Comparison of ENCODE assay signal across 8 mouse cellular contexts in the genomic region with DNA sequence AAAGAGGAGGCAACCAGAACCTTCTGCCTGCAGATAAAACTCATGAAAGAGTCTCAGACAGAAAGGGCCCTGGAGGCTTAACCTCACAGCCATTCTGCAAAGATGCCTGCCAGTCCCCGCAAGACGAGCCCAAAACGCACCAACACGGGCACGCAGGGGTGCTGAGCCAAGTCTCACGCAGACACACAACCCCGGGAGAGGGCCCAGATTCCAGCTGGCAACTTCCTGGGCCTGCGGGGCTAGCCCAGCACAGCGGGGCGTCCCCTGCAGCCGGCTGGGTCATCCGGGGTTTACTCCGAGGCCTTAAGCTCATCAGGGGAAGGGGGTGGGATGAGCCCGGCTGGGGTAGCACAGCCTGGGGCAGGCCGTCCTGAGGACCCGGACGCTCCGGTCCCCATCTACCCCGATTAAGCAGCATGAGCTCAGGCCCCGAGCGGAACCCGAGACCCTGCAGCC. TPM values are rescaled to one million over a fixed set of nuclear protein-coding genes. Genes with fewer than 3 reads are reported as not detected.
DNase-seq lines count a peak whose midpoint lies in the region; ATAC-seq lines count a peak whose summit lies in the region.

No protein-coding gene starts in this region.

- H3K4me2 ChIP-seq in forebrain, embryonic 11.5 days (ENCODE audit: low read depth, low read length, severe bottlenecking) = peak overlapping the region; percentile 67
- peak overlapping the region; percentile 85 for H3K4me2 ChIP-seq in limb, embryonic 13.5 days (replicated peaks)
- peak overlapping the region; percentile 92 for H3K4me2 ChIP-seq in midbrain, embryonic 15.5 days

- H3K9ac ChIP-seq in forebrain, embryonic 11.5 days (ENCODE audit: low read length) = peak overlapping the region; percentile 88
- peak overlapping the region; percentile 94 for H3K9ac ChIP-seq in limb, embryonic 13.5 days
- H3K9ac ChIP-seq in midbrain, embryonic 15.5 days = peak overlapping the region; percentile 89

- WGBS in forebrain, embryonic 11.5 days = 0% methylated on average over 22 of the region's 22 CpGs
- under 1% methylated on average over 22 of the region's 22 CpGs for WGBS in hindbrain, embryonic 10.5 days
- WGBS in limb, embryonic 13.5 days = under 1% methylated on average over 22 of the region's 22 CpGs
- WGBS in midbrain, embryonic 15.5 days = under 1% methylated on average over 19 of the region's 22 CpGs

- H3K27me3 ChIP-seq in forebrain, embryonic 11.5 days (ENCODE audit: control insufficient read depth, insufficient read depth, low read length) = no peaks in the 10 kb centered on the region
- no peaks in the 10 kb centered on the region for H3K27me3 ChIP-seq in hindbrain, embryonic 10.5 days (ENCODE audit: insufficient read depth, poor library complexity, severe bottlenecking)
- no peaks in the 10 kb centered on the region for H3K27me3 ChIP-seq in limb, embryonic 13.5 days
- no peaks in the 10 kb centered on the region for H3K27me3 ChIP-seq in midbrain, embryonic 15.5 days (replicated peaks)

- peak; percentile 58 for DNase-seq in ovary, postnatal 36 days (ENCODE audit: low spot score)
- no peak for DNase-seq in ovary, postnatal 10 days (ENCODE audit: low spot score)
- peak; percentile 63 for DNase-seq in brain, adult 2 months (ENCODE audit: low read depth, low spot score)
- DNase-seq in forebrain, embryonic 11.5 days (ENCODE audit: low spot score) = peak; percentile 81
- DNase-seq in hindbrain, embryonic 10.5 days (ENCODE audit: low spot score) = no peak
- peak; percentile 5 to 16 for DNase-seq in thymus, postnatal 10 days (ENCODE audit: low spot score in 2 of 2)

- ATAC-seq in forebrain, embryonic 11.5 days (replicated peaks; ENCODE audit: low FRiP score) = peak; percentile 80
- no peak; the same call in 1 of the 2 replicates for ATAC-seq in limb, embryonic 13.5 days (ENCODE audit: low FRiP score, low read depth)
- ATAC-seq in midbrain, embryonic 15.5 days (replicated peaks) = no peak; the same call in 1 of the 2 replicates

- peak overlapping the region; percentile 62 for H3K4me3 ChIP-seq in forebrain, embryonic 11.5 days (ENCODE audit: low read depth, low read length)
- H3K4me3 ChIP-seq in hindbrain, embryonic 10.5 days = peak overlapping the region; percentile 84
- H3K4me3 ChIP-seq in limb, embryonic 13.5 days = peak overlapping the region; percentile 91
- H3K4me3 ChIP-seq in midbrain, embryonic 15.5 days = peak overlapping the region; percentile 80

- peaks cover 7% of the 10 kb centered on the region; the same call in 1 of the 2 replicates for H3K4me1 ChIP-seq in forebrain, embryonic 11.5 days (replicated peaks; ENCODE audit: control insufficient read depth, insufficient read depth, low read length)
- peaks cover 50% of the 10 kb centered on the region for H3K4me1 ChIP-seq in hindbrain, embryonic 10.5 days (replicated peaks)
- H3K4me1 ChIP-seq in limb, embryonic 13.5 days = peaks cover 43% of the 10 kb centered on the region
- peaks cover 43% of the 10 kb centered on the region for H3K4me1 ChIP-seq in midbrain, embryonic 15.5 days

- H3K27ac ChIP-seq in forebrain, embryonic 11.5 days (ENCODE audit: low read depth, low read length) = peak overlapping the region; percentile 67
- H3K27ac ChIP-seq in hindbrain, embryonic 10.5 days = peak overlapping the region; percentile 98
- peak overlapping the region; percentile 94 for H3K27ac ChIP-seq in limb, embryonic 13.5 days
- peak overlapping the region; percentile 96 for H3K27ac ChIP-seq in midbrain, embryonic 15.5 days

- no peaks in the 10 kb centered on the region for H3K9me3 ChIP-seq in forebrain, embryonic 11.5 days (ENCODE audit: control insufficient read depth, low read length)
- no peaks in the 10 kb centered on the region for H3K9me3 ChIP-seq in hindbrain, embryonic 10.5 days
- no peaks in the 10 kb centered on the region for H3K9me3 ChIP-seq in limb, embryonic 13.5 days
- H3K9me3 ChIP-seq in midbrain, embryonic 15.5 days = no peaks in the 10 kb centered on the region

- no peaks in the 10 kb centered on the region for H3K36me3 ChIP-seq in forebrain, embryonic 11.5 days (ENCODE audit: control insufficient read depth, insufficient read depth, low read length)
- H3K36me3 ChIP-seq in hindbrain, embryonic 10.5 days = peaks cover 12% of the 10 kb centered on the region
- H3K36me3 ChIP-seq in limb, embryonic 13.5 days = peaks cover 12% of the 10 kb centered on the region
- no peaks in the 10 kb centered on the region; the same call in 1 of the 2 replicates for H3K36me3 ChIP-seq in midbrain, embryonic 15.5 days (replicated peaks)

RNA-seq across cellular contexts. Expression of a gene that starts 0.6 kb away (rescaled TPM):
- 25.7 and 28.7 TPM in 2 replicates for polyA plus RNA-seq in forebrain, embryonic 11.5 days (2014; fragmentation: Nextera tagmentation; extraction: Ambion mirVana)
- 14.8 and 16.9 TPM in 2 replicates for polyA plus RNA-seq in hindbrain, embryonic 10.5 days (2016; fragmentation: Nextera tagmentation; extraction: Ambion mirVana)
- 15.9 and 18.7 TPM in 2 replicates for polyA plus RNA-seq in limb, embryonic 13.5 days (2015; fragmentation: Nextera tagmentation; extraction: Ambion mirVana)
- 11.7 and 15.1 TPM in 2 replicates for polyA plus RNA-seq in midbrain, embryonic 15.5 days (2015; fragmentation: Nextera tagmentation; extraction: Ambion mirVana)

RNA-seq across cellular contexts. Expression of a gene that starts 10.4 kb away (rescaled TPM):
- not detected in 2 replicates for polyA plus RNA-seq in forebrain, embryonic 11.5 days (2014; fragmentation: Nextera tagmentation; extraction: Ambion mirVana)
- not detected in 2 replicates for polyA plus RNA-seq in hindbrain, embryonic 10.5 days (2016; fragmentation: Nextera tagmentation; extraction: Ambion mirVana)
- polyA plus RNA-seq in limb, embryonic 13.5 days (2015; fragmentation: Nextera tagmentation; extraction: Ambion mirVana) = not detected in 2 replicates
- polyA plus RNA-seq in midbrain, embryonic 15.5 days (2015; fragmentation: Nextera tagmentation; extraction: Ambion mirVana) = not detected in 2 replicates

Comparison
In these comparisons a context has a peak if more than half of its experiments do, and no peak if none do; other contexts are left out.
1. DNase-seq: peak in ovary, postnatal 36 days (single experiment), brain, adult 2 months (single experiment), forebrain, embryonic 11.5 days (single experiment) and thymus, postnatal 10 days (2 of 2); none in ovary, postnatal 10 days (single experiment) and hindbrain, embryonic 10.5 days (single experiment).
2. Peak in every context shown above with its lines, with median percentiles within 50 percentile points of each other: H3K27ac ChIP-seq, H3K4me2 ChIP-seq, H3K4me3 ChIP-seq and H3K9ac ChIP-seq.